Mouse (Mus musculus) brain, embryonic 14.5 days (tissue): ENCODE data around the gene Cpeb1.

ENCODE experiments used
- CTCF ChIP-seq: fragments of 200-500 bp; IDR thresholded peaks from 2 replicates; pipeline ENCODE4 v1.5.1; 2012; ENCODE audit warnings: inconsistent platforms, mild to moderate bottlenecking, moderate library complexity, borderline replicate concordance; ENCODE audit not compliant: insufficient read depth, insufficient read length; ENCODE audit errors: extremely low read depth
- POLR2A ChIP-seq: fragments of 200-500 bp; IDR thresholded peaks from 2 replicates; pipeline ENCODE4 v1.6.1; 2012; ENCODE audit warnings: mild to moderate bottlenecking, inconsistent platforms, borderline replicate concordance; ENCODE audit not compliant: poor library complexity, insufficient read depth, insufficient read length, severe bottlenecking; ENCODE audit errors: extremely low read depth

- TF ChIP-seq CTCF (no peak), POLR2A (no peak)
Measured at GRCm38 (mm10) chr7:81355746-81356145, 99.5 kb downstream of the Cpeb1 start.
